13 mouse cellular contexts compared by ENCODE assay signal in genomic region chr16:29216395-29217295, GRCm38 (mm10). TPM values are rescaled to one million over a fixed set of nuclear protein-coding genes. Genes with fewer than 3 reads are reported as not detected.
DNase-seq lines count a peak whose midpoint lies in the region; ATAC-seq and TF ChIP-seq lines count a peak whose summit lies in the region.
"Had no signal": no experiment of that assay in that cellular context is flagged by ENCODE, and none has a peak within 500 bp of the region (broad histone marks: within the 10 kb centered on the region; RNA-seq: fewer than 3 reads in every experiment).

No protein-coding gene starts in this region.

- no peaks in the 10 kb centered on the region for H3K9me3 ChIP-seq in midbrain, embryonic 16.5 days (replicated peaks; ENCODE audit: control insufficient read depth, low read length, poor library complexity, severe bottlenecking)
- H3K9me3 ChIP-seq: liver, embryonic 13.5 days; megakaryocyte, embryonic 14.5 days had no signal

- TF ChIP-seq CTCF in brain, embryonic 14.5 days (IDR thresholded peaks at IDR 0.05; ENCODE audit: borderline replicate concordance, extremely low read depth, insufficient read depth, insufficient read length) = no peak
- no peak for TF ChIP-seq CTCF in layer of hippocampus, adult 2 months (conservative IDR thresholded peaks at IDR 0.05)

- no peak overlapping the region for H3K4me3 ChIP-seq in layer of hippocampus, adult 2 months
- no peak overlapping the region for H3K4me3 ChIP-seq in midbrain, embryonic 16.5 days (ENCODE audit: low read depth, low read length)
- H3K4me3 ChIP-seq: liver, embryonic 13.5 days; megakaryocyte, embryonic 14.5 days had no signal

- H3K36me3 ChIP-seq in midbrain, embryonic 16.5 days (ENCODE audit: control insufficient read depth, insufficient read depth, low read length) = no peaks in the 10 kb centered on the region
- H3K36me3 ChIP-seq: liver, embryonic 13.5 days had no signal

- H3K9ac ChIP-seq in midbrain, embryonic 16.5 days (ENCODE audit: low read depth, low read length) = no peak overlapping the region
- H3K9ac ChIP-seq: liver, embryonic 13.5 days had no signal

- no peaks in the 10 kb centered on the region for H3K27me3 ChIP-seq in midbrain, embryonic 16.5 days (ENCODE audit: control insufficient read depth, insufficient read depth, low read depth, low read length)
- H3K27me3 ChIP-seq: liver, embryonic 13.5 days; megakaryocyte, embryonic 14.5 days had no signal

- DNase-seq in cerebellum, postnatal 10 days = peak; percentile 65 to 71
- no peak for DNase-seq in cerebellum, adult 11-12 months
- peak; percentile 83 for DNase-seq in brain, embryonic 14.5 days (ENCODE audit: low read depth)
- DNase-seq in layer of hippocampus, adult 2 months (ENCODE audit: low spot score in 2 of 2) = peak; percentile 33 to 39
- no peak for DNase-seq in thymus, postnatal 36 days
- no peak for DNase-seq in heart, postnatal 10 days
- no peak for DNase-seq in adrenal gland, adult 8-10 months
- DNase-seq: embryo, embryonic 11 days; gastrocnemius, postnatal 14 days; kidney, postnatal 14 days; liver, embryonic 13.5 days had no signal

- peaks cover 7% of the 10 kb centered on the region for H3K4me1 ChIP-seq in midbrain, embryonic 16.5 days (ENCODE audit: control insufficient read depth, insufficient read depth, low read length)
- H3K4me1 ChIP-seq: liver, embryonic 13.5 days; megakaryocyte, embryonic 14.5 days had no signal

- H3K4me2 ChIP-seq in midbrain, embryonic 16.5 days (ENCODE audit: low read length) = no peak overlapping the region
- H3K4me2 ChIP-seq: liver, embryonic 13.5 days had no signal

- 69% methylated on average over 5 of the region's 5 CpGs for WGBS in midbrain, embryonic 16.5 days

- intact Hi-C loops in heart, postnatal 10 days (cut with DNase I) = no loop called here

- no peak overlapping the region for H3K27ac ChIP-seq in layer of hippocampus, adult 2 months
- H3K27ac ChIP-seq in midbrain, embryonic 16.5 days (ENCODE audit: low read length) = no peak overlapping the region
- H3K27ac ChIP-seq: liver, embryonic 13.5 days had no signal

- peak; percentile 88 for ATAC-seq in midbrain, embryonic 16.5 days

- TF ChIP-seq POLR2A in brain, embryonic 14.5 days (IDR thresholded peaks at IDR 0.05; ENCODE audit: borderline replicate concordance, extremely low read depth, insufficient read depth, insufficient read length, poor library complexity, severe bottlenecking) = no peak

RNA-seq across cellular contexts. Expression of gene Hrasls, which starts 7.2 kb away (rescaled TPM):
- 2.5 and 3.0 TPM in 2 replicates for polyA plus RNA-seq in brain, embryonic 14.5 days (2012; rRNA removed)
- total RNA-seq in layer of hippocampus, adult 2 months (2021) = 10 to 100 TPM; 10.8 to 12.8 TPM
- polyA plus RNA-seq in midbrain, embryonic 16.5 days (2015; fragmentation: Nextera tagmentation; extraction: Ambion mirVana) = 5.4 and 7.1 TPM in 2 replicates
- total RNA-seq in heart, postnatal 10 days (2021) = 1 to 10 TPM; 3.2 to 4.5 TPM
- total RNA-seq in adrenal gland, adult 8-10 months (2022) = 1 to 10 TPM; 1.2 to 5.7 (median 4.7) TPM

Comparison
In these comparisons a context has a peak if more than half of its experiments do, and no peak if none do; other contexts are left out.
1. DNase-seq: peak in cerebellum, postnatal 10 days (2 of 2), brain, embryonic 14.5 days (single experiment) and layer of hippocampus, adult 2 months (2 of 2); none in cerebellum, adult 11-12 months (single experiment), thymus, postnatal 36 days (0 of 2), heart, postnatal 10 days (0 of 2) and adrenal gland, adult 8-10 months (single experiment).